Mouse (Mus musculus): ENCODE measurements around the gene Bcas3. TPM values are rescaled to one million over a fixed set of nuclear protein-coding genes. Genes with fewer than 3 reads are reported as not detected.

Bcas3 gene
- polyA plus RNA-seq, 1 experiment = 21.2 TPM

- Histone ChIP-seq H3K4me3 (ENCODE audit: insufficient read depth, low read depth, low read length) (no peak overlapping the region), H3K4me1 (ENCODE audit: control insufficient read depth, insufficient read depth, insufficient read length, low read length) (peaks cover 3% of the 10 kb centered on the region; the same call in 1 of the 2 replicates), H3K27ac (replicated peaks; ENCODE audit: low read depth, low read length) (no peak overlapping the region)
Measured at GRCm38 (mm10) chr11:85657471-85657870, 304.5 kb downstream of the Bcas3 start.

GRCm38 (mm10) chr11:85660304-85660703 lies 307.3 kb downstream of the Bcas3 start:
- Histone ChIP-seq H3K4me1 (ENCODE audit: control insufficient read depth, insufficient read depth, insufficient read length, low read length) (peaks cover 3% of the 10 kb centered on the region; the same call in 1 of the 2 replicates), H3K4me3 (ENCODE audit: insufficient read depth, low read depth, low read length) (no peak overlapping the region), H3K27ac (replicated peaks; ENCODE audit: low read depth, low read length) (no peak overlapping the region)

- Histone ChIP-seq H3K27ac (replicated peaks; ENCODE audit: low read depth, low read length) (no peak overlapping the region), H3K4me3 (ENCODE audit: insufficient read depth, low read depth, low read length) (no peak overlapping the region), H3K4me1 (ENCODE audit: control insufficient read depth, insufficient read depth, insufficient read length, low read length) (no peaks in the 10 kb centered on the region)
Measured at GRCm38 (mm10) chr11:85667176-85667575, 314.2 kb downstream of the Bcas3 start.

GRCm38 (mm10) chr11:85667741-85668140 lies 314.8 kb downstream of the Bcas3 start:
- Histone ChIP-seq H3K27ac (replicated peaks; ENCODE audit: low read depth, low read length) (no peak overlapping the region), H3K4me3 (ENCODE audit: insufficient read depth, low read depth, low read length) (no peak overlapping the region), H3K4me1 (ENCODE audit: control insufficient read depth, insufficient read depth, insufficient read length, low read length) (no peaks in the 10 kb centered on the region)

- H3K4me1 ChIP-seq (ENCODE audit: control insufficient read depth, insufficient read depth, insufficient read length, low read length) = 0 out of 2 replicates have a peak, but pooled peaks cover 2% of the 10 kb centered on the region
- H3K4me3 ChIP-seq (ENCODE audit: insufficient read depth, low read depth, low read length) = no peak overlapping the region
- H3K27ac ChIP-seq (replicated peaks; ENCODE audit: low read depth, low read length) = no peak overlapping the region
Measured at GRCm38 (mm10) chr11:85672881-85673475, 320.0 kb downstream of the Bcas3 start.

GRCm38 (mm10) chr11:85675244-85675643 lies 322.3 kb downstream of the Bcas3 start:
- no peak overlapping the region for H3K4me3 ChIP-seq (ENCODE audit: insufficient read depth, low read depth, low read length)
- 0 out of 2 replicates have a peak, but pooled peaks cover 2% of the 10 kb centered on the region for H3K4me1 ChIP-seq (ENCODE audit: control insufficient read depth, insufficient read depth, insufficient read length, low read length)
- no peak overlapping the region for H3K27ac ChIP-seq (replicated peaks; ENCODE audit: low read depth, low read length)

GRCm38 (mm10) chr11:85676357-85677004 lies 323.5 kb downstream of the Bcas3 start:
- H3K4me3 ChIP-seq (ENCODE audit: insufficient read depth, low read depth, low read length) = no peak overlapping the region
- 0 out of 2 replicates have a peak, but pooled peaks cover 2% of the 10 kb centered on the region for H3K4me1 ChIP-seq (ENCODE audit: control insufficient read depth, insufficient read depth, insufficient read length, low read length)
- no peak overlapping the region for H3K27ac ChIP-seq (replicated peaks; ENCODE audit: low read depth, low read length)

GRCm38 (mm10) chr11:85678666-85679065 lies 325.7 kb downstream of the Bcas3 start:
- H3K4me3 ChIP-seq (ENCODE audit: insufficient read depth, low read depth, low read length) = no peak overlapping the region
- H3K27ac ChIP-seq (replicated peaks; ENCODE audit: low read depth, low read length) = no peak overlapping the region
- peaks cover 2% of the 10 kb centered on the region; the same call in 1 of the 2 replicates for H3K4me1 ChIP-seq (ENCODE audit: control insufficient read depth, insufficient read depth, insufficient read length, low read length)

GRCm38 (mm10) chr11:85681580-85682419 lies 328.8 kb downstream of the Bcas3 start:
- Histone ChIP-seq H3K4me1 (ENCODE audit: control insufficient read depth, insufficient read depth, insufficient read length, low read length) (peaks cover 2% of the 10 kb centered on the region), H3K4me3 (ENCODE audit: insufficient read depth, low read depth, low read length) (no peak overlapping the region), H3K27ac (replicated peaks; ENCODE audit: low read depth, low read length) (no peak overlapping the region)

- peaks cover 2% of the 10 kb centered on the region for H3K4me1 ChIP-seq (ENCODE audit: control insufficient read depth, insufficient read depth, insufficient read length, low read length)
- H3K27ac ChIP-seq (replicated peaks; ENCODE audit: low read depth, low read length) = no peak overlapping the region
- H3K4me3 ChIP-seq (ENCODE audit: insufficient read depth, low read depth, low read length) = no peak overlapping the region
Measured at GRCm38 (mm10) chr11:85684981-85685380, 332.0 kb downstream of the Bcas3 start.

GRCm38 (mm10) chr11:85687816-85688439 lies 335.0 kb downstream of the Bcas3 start:
- Histone ChIP-seq H3K4me3 (ENCODE audit: insufficient read depth, low read depth, low read length) (no peak overlapping the region), H3K4me1 (ENCODE audit: control insufficient read depth, insufficient read depth, insufficient read length, low read length) (peaks cover 4% of the 10 kb centered on the region; the same call in 1 of the 2 replicates), H3K27ac (replicated peaks; ENCODE audit: low read depth, low read length) (no peak overlapping the region)

- Histone ChIP-seq H3K4me3 (ENCODE audit: insufficient read depth, low read depth, low read length) (no peak overlapping the region), H3K4me1 (ENCODE audit: control insufficient read depth, insufficient read depth, insufficient read length, low read length) (peaks cover 4% of the 10 kb centered on the region; the same call in 1 of the 2 replicates), H3K27ac (replicated peaks; ENCODE audit: low read depth, low read length) (no peak overlapping the region)
Measured at GRCm38 (mm10) chr11:85688440-85688838, 335.5 kb downstream of the Bcas3 start.

- H3K27ac ChIP-seq (replicated peaks; ENCODE audit: low read depth, low read length) = no peak overlapping the region
- no peak overlapping the region for H3K4me3 ChIP-seq (ENCODE audit: insufficient read depth, low read depth, low read length)
- peaks cover 4% of the 10 kb centered on the region; the same call in 1 of the 2 replicates for H3K4me1 ChIP-seq (ENCODE audit: control insufficient read depth, insufficient read depth, insufficient read length, low read length)
Measured at GRCm38 (mm10) chr11:85689226-85689625, 336.3 kb downstream of the Bcas3 start.

GRCm38 (mm10) chr11:85691285-85691684 lies 338.3 kb downstream of the Bcas3 start:
- no peak overlapping the region for H3K4me3 ChIP-seq (ENCODE audit: insufficient read depth, low read depth, low read length)
- H3K27ac ChIP-seq (replicated peaks; ENCODE audit: low read depth, low read length) = no peak overlapping the region
- H3K4me1 ChIP-seq (ENCODE audit: control insufficient read depth, insufficient read depth, insufficient read length, low read length) = peaks cover 4% of the 10 kb centered on the region

Data from brown adipose tissue, adult 24 weeks (tissue).